Mouse (Mus musculus): ENCODE measurements at regions not wholly inside any gene's neighbourhood (a gene's known extent, or its start where the extent isn't known, plus 50 kb on each side); places are given as distances from the start of the nearest gene placed in this dataset.

DNA sequence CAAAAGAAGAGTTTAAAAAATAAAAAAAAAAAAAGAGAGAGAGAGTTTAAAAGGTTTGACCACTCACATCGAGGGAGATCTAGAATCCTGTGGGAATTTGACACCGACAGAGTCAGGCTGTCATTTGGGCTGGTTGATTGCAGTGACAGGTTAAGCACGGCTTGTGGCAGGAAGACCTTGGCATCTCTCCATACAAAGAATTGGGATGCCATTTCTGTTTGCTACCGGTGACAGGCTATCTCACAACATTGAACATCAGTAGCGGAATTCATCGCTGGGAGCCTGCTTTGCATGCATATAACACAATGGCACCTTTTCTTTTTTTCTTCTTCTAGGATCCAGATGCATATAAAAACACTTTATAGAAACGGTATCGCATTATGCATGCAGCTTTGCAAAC, 53.7 kb upstream of the Gm26657 start:
- no peak for DNase-seq (ENCODE audit: extremely low spot score)

DNA sequence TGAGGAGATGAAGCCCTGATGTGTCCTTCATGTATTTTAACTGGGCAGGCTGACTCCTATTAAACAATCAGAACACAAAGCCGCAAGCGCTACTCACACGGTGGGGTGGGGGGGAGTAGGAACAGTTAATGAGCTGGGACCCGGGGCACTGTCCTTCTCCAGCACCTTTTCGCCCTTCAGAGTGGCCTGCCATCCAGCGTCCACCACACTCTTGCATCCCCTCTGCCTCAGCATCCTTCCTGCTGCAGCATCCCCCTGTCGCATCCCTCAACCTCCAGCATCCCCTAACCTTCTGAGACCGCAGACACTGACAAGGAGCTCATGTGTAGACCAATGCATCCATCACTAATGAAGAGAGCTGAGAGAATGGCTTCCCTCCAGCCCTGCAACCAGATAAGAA, 54.2 kb upstream of the Gm26657 start:
- no peak for DNase-seq (ENCODE audit: extremely low spot score)

DNA sequence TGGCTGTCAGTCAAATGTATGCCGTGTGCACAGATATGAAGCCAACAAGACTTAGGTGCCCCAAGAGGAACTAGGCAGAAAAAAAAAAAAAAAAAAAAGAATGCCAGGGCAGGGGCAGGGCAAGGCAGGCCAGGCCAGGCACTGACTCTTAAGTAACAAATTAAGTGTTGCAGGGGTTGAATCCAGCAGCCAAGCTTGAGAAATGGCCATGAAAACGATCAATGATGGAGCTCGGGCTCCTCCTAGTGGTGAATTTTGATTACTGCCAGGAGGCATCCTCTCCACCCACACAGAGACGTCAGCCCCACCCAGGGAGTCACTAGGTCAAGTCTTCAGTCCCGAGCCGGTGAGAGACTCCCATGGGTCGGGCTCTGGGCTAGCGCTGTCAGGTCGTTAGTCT, 54.7 kb upstream of the Gm26657 start:
- peak; percentile 88 for DNase-seq (ENCODE audit: extremely low spot score)

DNA sequence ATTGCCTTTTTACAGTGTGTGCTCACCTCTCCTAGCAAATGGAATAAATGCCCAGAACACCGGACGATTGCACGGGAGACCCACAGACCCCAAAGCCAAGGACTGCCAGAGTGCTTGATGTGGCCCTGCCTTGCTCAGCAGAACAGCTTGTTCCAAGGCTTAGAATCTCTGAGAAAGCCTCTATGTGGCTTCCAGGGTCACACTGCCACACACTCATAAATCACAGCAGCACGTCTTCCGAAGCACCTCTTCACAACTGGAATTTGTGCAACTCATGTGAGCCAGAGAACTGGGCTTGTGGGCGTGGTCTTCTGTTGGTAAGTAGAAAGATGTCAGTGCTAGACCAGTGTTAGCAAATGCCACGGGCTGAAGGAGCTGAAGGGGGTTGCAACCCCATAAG, 55.8 kb upstream of the Gm26657 start:
- DNase-seq (ENCODE audit: extremely low spot score), result no peak

DNA sequence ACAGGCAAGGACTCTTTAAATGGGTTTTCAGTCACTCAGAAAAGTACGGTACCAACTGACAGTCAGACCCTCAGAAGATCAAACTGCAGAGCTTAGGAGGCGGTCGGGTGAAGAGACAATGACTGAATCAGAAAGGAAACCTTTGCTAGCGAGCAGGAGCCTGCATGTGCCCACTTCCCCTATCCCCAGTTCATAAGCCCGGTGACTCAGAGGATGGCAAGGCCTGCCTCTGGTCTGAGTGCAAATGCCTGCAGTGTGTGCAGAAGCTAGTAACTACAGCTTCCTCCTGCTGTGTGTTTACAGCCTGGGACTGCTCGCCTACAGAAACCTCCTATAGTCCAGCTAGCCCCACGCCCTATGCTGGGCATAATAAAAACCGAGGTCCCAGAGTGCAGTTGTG, 58.7 kb upstream of the Gm26657 start:
- no peak for DNase-seq (ENCODE audit: extremely low spot score)

DNA sequence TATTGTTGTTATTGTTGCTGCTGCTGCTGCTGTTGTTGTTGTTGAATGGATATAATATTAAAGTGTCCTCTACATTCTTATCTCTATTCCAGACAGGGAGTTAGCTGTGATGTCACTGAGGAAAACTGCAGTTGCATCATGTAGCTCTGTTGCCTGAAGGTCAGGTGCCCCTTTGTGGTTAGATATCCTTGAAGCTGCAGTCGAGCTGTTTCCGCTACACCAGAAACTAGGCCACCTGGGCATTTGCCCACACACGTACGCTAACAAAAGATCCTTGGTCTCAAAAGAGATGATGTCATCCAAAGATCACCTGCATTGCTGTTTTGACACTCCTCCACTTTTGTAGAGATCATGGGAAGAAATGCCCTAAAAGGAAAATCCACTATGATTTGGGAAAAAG, 66.0 kb upstream of the Gm26657 start:
- no peak for DNase-seq (ENCODE audit: extremely low spot score)

DNA sequence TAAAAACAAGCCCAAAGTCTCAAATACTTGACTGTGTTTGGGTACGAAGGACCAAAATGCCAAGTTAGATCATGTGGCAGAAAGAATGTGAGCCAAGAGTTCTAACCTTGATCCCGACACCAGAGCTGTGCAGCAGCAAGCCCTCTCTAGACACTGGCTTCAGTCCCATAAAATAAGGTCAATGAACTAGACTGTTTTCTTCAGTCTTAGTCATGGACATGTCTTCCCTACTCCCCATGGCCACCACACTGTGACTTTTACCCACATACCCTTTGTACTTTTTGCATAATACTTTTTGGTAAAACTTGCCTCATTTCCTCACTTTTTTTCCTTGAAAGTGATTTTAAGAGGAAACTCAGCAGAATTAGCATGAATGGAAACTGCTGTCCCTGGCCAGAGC, 74.9 kb upstream of the Gm26657 start:
- no peak for DNase-seq (ENCODE audit: extremely low spot score)

DNA sequence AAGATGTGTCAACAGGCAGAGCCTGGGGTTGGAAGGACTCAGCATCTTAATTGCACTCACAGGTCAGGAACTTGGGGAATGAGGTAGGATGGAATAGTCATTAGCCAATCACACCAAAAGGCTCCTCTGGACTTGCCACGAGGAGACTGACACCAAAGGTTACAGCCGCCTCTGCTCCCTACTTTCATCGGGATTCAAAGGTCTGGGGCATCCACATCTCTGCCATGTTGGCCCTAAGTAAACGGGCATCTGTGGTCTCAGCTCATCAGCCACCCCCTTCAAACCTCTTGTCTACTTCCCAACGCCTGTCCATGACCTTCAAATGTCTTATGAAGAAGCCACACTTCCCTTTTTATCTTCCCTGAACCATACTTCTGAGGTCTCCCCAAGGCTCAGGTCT, 78.1 kb upstream of the Gm26657 start:
- no peak for DNase-seq (ENCODE audit: extremely low spot score)

DNA sequence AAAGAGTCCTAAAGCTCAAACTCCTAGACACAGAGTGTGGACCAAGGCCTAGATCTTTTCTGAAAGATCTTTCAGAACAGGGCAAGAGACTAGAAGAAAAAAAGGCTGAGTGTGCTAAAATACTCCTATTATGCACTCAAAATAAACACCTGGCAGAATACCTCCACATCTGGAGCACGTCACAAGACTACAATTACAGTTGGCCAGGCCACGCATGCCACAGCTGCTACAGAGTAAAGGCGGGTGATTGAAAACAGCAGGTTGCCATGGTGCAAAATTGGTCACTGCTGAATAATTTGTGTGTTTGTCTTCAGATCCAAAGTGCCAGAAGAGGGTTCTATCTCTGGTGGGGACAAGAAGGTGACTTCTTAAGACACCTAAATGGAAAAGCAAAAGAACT, 82.8 kb upstream of the Gm26657 start:
- DNase-seq (ENCODE audit: extremely low spot score), result no peak

DNA sequence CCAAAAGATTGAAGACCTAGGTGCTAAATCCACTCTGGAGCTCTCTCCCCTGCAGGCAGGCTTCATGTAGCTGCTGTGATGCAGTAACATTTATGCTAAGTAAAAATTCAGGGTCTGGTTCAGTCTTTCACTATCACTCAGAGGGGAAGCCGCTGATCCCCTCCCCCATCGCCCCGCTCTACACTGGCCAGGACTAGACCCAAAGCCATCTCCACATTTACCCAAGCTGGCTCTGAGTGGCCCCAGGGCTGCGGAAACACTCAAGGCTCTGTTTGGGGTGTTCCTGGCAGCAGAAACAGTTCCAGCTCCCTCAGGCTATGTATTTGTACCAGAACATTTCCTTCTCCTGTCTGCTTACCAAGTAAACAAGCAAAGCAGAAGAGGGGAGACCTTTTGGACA, 85.5 kb upstream of the Gm26657 start:
- no peak for DNase-seq (ENCODE audit: extremely low spot score)

DNA sequence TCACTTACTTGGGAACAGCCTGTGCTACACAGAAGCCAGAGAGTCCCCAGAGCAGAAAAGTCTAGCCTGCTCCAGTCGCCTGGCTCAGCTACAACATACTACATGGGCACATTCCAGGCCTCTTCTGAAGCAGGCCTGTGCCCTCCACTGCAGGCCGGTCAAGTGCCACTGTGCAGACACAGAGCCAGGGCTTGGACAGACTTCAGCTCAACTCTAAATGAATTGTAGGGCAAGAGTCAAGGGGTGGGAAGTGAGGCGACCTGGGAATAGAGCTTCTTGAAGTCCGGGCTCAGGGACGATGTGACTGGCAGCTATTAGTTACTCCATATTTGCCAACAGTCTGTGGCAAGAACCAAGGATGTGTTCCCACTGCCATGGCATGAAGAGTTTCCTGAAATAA, 87.1 kb upstream of the Gm26657 start:
- no peak for DNase-seq (ENCODE audit: extremely low spot score)

DNA sequence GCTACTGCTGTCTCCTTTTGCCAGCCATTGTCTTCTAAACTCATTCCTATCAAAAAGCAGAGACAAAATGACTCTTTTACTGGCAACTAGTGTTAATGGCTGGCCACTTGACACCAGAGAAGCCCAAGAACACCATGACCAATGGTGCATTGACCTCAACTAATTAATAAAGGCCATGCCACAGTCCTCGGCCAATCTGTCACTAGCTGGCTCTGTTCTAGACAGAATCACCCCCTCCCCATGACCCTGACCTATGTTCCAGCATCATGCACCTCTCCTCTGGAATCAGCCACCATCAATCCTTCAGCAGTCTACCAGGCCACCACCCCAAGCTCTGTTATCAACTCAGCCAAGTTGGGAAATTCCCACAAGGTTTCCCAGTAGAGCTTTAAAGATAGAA, 90.1 kb upstream of the Gm26657 start:
- DNase-seq (ENCODE audit: extremely low spot score), result no peak

DNA sequence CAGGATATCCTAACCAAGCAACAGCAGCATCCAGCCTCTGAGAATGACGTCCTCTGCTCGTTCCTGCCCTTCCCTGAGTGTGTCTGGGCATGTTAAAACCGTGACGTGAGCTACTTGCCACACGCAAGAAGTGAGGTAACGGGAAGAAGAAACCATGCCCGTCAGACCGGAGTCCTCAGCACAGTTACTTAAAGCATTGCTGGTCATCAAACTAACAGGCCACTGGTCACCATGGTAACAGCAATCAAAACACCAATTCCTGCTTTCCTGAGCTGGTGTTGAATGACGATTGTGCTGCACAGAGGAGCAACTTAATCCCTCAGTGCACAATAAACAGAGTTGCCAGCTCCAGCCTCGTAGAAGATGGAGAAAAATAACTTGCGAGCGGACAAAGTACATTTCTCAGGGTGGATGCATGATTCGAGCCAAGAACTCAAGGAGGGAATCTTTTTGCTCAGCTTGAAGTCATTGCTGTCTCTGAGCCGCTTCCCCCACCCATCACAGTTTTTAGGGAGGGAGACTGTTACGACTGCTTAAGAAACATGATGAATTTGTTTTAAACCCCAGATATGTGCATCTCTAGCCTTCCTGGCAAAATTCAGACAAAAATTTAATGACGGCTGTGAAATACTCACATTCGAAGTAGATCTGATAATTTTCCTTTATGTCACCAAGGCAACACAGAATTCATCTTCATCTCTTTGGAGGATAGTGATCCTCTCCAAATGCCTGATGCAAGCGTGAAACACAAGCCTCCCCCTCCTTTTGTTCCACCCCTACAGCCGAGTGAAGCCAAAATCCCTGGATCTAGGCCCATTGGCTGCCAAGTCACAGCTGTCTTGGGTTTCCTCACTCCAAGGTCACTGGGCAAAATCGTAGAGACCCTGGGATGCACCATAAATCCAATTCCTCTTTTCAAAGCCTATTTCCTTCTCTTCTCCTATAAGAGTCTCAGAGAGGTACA, 95.6 kb upstream of the Gm26657 start:
- peak; percentile 68 for DNase-seq (ENCODE audit: extremely low spot score)

DNA sequence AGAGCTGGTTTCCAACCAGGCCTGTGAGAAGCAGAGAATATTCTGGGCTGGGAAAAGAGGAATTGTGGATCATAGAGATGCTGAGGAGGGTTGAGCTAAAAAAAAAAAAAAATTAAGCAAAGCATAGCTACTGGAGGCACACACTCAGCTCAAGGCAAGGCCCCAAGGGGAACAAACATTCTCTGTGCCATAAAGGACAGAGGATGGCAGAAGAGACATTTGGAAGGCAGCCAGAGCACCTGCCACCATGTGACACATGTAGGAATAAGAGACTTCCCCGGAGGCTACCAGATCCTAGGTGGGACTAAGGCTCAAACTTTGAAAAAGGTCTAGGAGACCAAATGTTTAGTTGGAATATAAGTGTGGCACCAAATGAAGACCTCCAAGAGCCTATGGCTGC, 96.4 kb upstream of the Gm26657 start:
- no peak for DNase-seq (ENCODE audit: extremely low spot score)

DNA sequence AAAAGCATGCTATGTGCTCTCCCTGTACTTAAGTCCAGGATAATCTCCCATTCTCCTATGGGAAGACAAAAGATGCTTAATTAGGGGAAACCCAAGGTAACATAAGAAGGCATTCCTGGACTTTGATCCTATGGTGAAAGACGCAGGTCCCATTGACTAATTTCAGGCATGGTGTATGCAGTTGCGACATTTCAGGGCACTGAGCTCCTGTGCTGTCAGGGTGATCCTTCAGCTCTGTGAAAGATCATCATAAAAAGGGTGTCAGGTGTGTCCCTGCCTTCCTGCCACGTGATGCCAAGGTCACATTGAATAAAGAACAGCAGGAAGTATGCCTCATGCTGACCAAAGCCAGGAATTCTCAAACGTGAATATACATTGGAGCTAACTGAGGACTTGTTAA, 100.2 kb upstream of the Gm26657 start:
- no peak for DNase-seq (ENCODE audit: extremely low spot score)

DNA sequence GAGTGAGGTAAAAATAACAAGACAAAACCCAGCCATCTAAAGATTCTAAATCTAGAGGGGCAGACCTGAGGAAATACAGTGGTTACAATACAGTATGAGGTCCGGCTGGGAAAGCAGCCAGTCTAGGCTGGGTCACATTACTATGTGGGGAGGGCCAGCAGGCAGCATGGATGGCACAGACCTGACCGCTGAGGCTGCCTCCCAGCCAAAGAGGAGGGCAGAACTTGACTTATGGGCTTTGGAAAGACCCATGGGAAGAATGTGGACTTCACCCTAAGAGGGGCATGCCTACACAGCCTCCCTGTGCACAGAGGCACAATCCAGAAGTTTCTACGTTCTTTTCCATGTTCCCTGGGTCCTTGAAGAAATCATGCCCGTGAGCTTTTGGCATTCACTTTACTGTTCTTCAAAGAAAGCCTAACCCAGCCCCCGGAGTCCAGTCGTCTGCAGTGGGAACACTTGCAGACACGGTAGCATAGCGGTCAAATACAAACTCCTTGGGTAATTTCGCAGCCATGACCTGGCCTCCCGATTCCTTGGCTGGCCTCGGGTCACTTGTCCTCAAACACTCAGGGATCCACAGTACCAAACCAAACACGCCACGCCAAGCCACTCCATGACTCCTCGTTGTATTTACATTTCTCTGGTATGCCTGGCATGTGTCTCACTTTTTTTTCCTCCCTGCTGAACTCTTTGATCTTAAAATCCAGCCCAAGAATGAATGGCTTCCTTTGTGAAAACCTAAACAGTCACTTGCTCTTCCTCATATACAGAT, 101.0 kb upstream of the Gm26657 start:
- DNase-seq (ENCODE audit: extremely low spot score), result peak; percentile 37

DNA sequence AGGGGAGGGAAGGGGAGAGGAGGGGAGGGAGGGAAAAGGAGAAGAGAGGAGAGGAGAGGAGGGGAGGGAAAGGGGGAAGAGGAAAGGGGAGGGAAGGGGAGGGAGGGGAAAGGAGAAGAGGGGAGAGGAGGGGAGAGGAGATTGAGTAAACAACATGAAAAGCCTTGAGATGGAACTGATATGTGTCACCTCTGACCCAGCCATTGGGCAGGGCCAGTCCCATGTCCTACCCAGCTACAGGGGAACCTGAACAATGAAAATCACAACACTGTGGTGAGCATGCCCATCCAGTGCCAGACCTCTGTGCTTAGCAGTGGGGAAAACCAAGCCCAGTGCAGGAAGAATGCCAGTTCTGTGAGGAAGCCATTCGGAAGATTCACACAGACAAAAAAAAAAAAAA, 103.6 kb upstream of the Gm26657 start:
- DNase-seq (ENCODE audit: extremely low spot score), result no peak

DNA sequence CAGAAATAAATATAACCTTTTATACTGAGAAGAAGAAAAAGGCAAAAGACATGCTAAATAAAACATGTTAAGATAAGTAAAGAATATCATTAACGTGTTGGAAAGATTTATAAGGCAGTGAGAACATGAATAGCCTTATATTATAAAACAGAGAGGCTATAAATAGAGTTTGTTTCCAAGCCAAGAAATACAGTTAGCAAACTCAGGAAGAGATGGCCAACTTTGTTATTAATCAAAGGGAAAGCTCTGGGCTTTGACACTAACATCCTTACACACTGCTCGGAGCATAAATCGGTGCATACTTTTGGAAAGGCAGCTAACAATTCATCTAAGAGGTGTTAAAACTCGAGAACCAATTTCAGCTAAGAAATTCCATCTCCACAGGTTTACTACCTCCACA, 106.3 kb upstream of the Gm26657 start:
- no peak for DNase-seq (ENCODE audit: extremely low spot score)

DNA sequence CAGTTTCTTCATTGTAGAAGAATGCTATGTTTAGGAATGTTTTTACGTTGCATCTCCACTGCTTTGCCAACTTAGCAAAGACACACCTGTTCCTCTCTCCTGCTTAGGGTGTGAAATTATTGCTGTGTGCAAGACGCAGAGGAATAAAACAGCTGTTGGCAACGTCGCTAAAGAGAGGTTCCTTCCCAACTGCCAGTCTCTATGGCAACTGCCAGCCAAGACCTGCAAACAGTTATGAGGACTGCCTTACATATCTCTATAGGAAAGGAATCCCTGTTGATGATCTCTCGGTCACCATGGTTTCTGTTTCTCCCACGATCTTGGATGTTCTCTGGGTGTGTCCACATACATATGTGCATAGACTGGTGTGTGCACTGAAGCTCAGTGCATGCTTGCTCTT, 109.6 kb upstream of the Gm26657 start:
- DNase-seq (ENCODE audit: extremely low spot score), result no peak

DNA sequence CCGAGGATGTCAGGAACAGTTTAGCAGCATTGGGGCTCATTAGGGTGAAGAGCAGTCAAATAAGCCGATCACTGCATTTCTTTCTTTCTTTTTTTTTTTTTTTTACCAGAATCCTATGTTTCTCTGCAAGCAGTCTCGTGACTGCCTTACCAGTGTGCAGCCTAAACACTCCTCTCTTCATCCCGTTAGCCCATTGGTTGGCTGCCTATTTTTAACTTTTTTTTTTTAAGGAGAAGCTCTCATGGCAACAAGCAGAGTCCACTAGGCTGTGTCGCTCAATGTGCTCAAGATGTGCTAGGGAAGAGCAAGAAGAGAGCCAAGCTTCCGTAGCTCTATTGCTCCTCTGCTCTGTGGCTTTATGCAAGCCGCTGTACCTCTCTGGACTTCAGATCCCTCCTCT, 112.7 kb upstream of the Gm26657 start:
- no peak for DNase-seq (ENCODE audit: extremely low spot score)

DNA sequence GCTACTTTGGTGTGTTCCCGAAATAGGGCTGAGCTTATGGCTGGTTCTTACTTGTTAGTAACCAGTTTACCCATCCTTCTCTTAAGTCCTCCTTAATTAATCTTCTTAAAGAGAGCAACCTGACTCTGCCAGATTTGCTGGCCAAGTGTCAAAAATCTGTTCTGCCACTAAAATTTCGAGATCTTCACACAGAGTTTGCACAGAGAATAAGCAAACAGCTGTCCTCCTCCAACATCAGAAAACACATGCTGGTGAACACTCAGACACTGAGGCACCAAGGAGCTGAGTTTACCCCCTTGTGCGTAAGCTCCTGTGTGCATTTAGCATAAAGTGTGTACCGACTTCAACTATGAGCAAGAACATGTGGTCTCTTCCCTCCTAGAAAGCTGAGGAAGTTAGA, 118.1 kb upstream of the Gm26657 start:
- DNase-seq (ENCODE audit: extremely low spot score), result no peak

DNA sequence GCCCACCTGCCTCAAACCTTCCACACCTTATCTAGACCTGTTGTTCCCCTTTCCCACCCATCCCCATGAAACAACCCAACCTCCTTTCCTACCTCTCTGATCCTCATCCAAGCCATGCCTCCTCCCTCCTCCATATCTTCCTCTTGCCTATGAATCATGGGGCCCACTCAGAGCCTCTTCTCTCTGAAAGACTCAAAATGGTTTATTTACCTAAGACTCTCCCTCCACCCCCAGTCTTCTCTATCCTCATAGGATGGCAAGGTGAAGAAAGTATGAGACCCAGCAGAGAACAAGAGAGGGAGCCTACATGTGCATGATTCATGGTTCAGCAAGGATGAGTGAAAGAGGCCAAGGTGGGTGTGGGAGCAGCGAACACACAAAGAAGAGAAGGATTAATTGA, 118.5 kb upstream of the Gm26657 start:
- no peak for DNase-seq (ENCODE audit: extremely low spot score)

DNA sequence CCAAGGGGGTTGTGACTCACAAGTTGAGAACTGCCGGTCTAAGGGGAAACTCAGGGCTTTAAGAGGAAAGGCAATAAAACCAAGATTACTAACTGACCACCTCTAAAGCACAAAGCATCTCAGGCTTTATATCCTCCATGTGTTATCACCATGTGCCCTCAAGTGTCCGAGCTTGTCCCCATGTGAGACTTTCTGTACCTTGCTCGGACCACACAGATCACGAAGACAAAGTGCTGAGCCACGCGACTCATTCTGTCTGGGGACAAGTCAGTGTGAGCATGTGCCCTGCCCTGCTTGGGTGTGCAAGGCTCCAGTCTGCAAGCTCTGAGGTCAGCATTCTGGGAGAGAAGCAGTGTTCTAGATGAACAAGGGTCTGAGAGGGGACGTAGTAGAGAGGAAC, 119.2 kb upstream of the Gm26657 start:
- no peak for DNase-seq (ENCODE audit: extremely low spot score)
